Mouse (Mus musculus) MEL (cell line): Measurements from ENCODE around the gene Gm20521. TPM values are rescaled to one million over a fixed set of nuclear protein-coding genes. Genes with fewer than 3 reads are reported as not detected.

Experiments used
- DNase-seq: peaks from one replicate; pipeline ENCODE4 v3.0.0; 2011; ENCODE audit warnings: low read depth, low spot score
- H3K27ac ChIP-seq: 2 replicates; pipeline ENCODE4 v1.5.1; 2012; ENCODE audit warnings: low read depth, mild to moderate bottlenecking, control low read depth, low read length, moderate library complexity; ENCODE audit not compliant: control insufficient read depth
- H3K27me3 ChIP-seq, 2 experiments: fragments of 150-350 bp in 1 of 2; sonication (generic) in 1 of 2; 2 replicates each; pipeline ENCODE4 v1.6.1; 2012; ENCODE audit warnings: low read length in 2 of 2, mild to moderate bottlenecking in 2 of 2, improper control_type of control experiment in 1 of 2, moderate library complexity in 1 of 2; ENCODE audit not compliant: insufficient read depth in 2 of 2, control insufficient read depth in 1 of 2
- H3K36me3 ChIP-seq, 2 experiments: 2 replicates each; pipeline ENCODE4 v1.6.1; 2012 to 2014; ENCODE audit warnings: low read length in 2 of 2, improper control_type of control experiment in 1 of 2, inconsistent platforms in 1 of 2, mild to moderate bottlenecking in 1 of 2; ENCODE audit not compliant: insufficient read depth in 2 of 2, control insufficient read depth in 1 of 2
- H3K4me1 ChIP-seq, 2 experiments: fragments of 150-350 bp in 1 of 2; sonication (generic) in 1 of 2; 2 replicates each; pipeline ENCODE4 v1.6.1; 2012; ENCODE audit warnings: low read length in 2 of 2, improper control_type of control experiment in 1 of 2, mild to moderate bottlenecking in 1 of 2; ENCODE audit not compliant: insufficient read depth in 2 of 2, control insufficient read depth in 1 of 2
- H3K4me3 ChIP-seq, 2 experiments: fragments of 150-350 bp in 1 of 2; sonication (generic) in 1 of 2; 2 replicates each; pipeline ENCODE4 v1.5.1; 2012; ENCODE audit warnings: low read depth in 2 of 2, low read length in 2 of 2, mild to moderate bottlenecking in 2 of 2, moderate library complexity in 2 of 2, control low read depth in 1 of 2, improper control_type of control experiment in 1 of 2; ENCODE audit not compliant: control insufficient read depth in 1 of 2, insufficient read depth in 1 of 2
- H3K79me2 ChIP-seq: 2 replicates; pipeline ENCODE4 v1.6.1; 2012; ENCODE audit warnings: mild to moderate bottlenecking, low read length, moderate library complexity; ENCODE audit not compliant: control insufficient read depth, poor library complexity, insufficient read depth
- H3K9ac ChIP-seq: 2 replicates; pipeline ENCODE4 v1.6.1; 2012; ENCODE audit warnings: low read depth, mild to moderate bottlenecking, control low read depth, low read length, moderate library complexity; ENCODE audit not compliant: control insufficient read depth, poor library complexity, severe bottlenecking
- H3K9me3 ChIP-seq: fragments of 150-350 bp; sonication (generic); replicated peaks from 2 replicates; pipeline ENCODE4 v1.6.1; 2012; ENCODE audit warnings: mild to moderate bottlenecking, low read length, improper control_type of control experiment, moderate library complexity; ENCODE audit not compliant: insufficient read depth
- BHLHE40 ChIP-seq: IDR thresholded peaks from 2 replicates; pipeline ENCODE4 v1.6.1; 2012; ENCODE audit warnings: low read depth, mild to moderate bottlenecking, inconsistent platforms, low read length, improper control_type of control experiment, borderline replicate concordance
- CHD2 ChIP-seq: IDR thresholded peaks from 2 replicates; pipeline ENCODE4 v1.6.1; 2011; ENCODE audit warnings: low read length, improper control_type of control experiment
- CTCF ChIP-seq, 3 experiments: IDR thresholded peaks in 2 of 3; conservative IDR thresholded peaks in 1 of 3; 2 replicates each; pipeline ENCODE4 v1.5.1; 2011 to 2012; ENCODE audit warnings: low read length in 3 of 3, low read depth in 2 of 3, mild to moderate bottlenecking in 2 of 3, improper control_type of control experiment in 1 of 3, inconsistent platforms in 1 of 3, mixed read lengths in 1 of 3, moderate library complexity in 1 of 3; ENCODE audit not compliant: control insufficient read depth in 1 of 3, insufficient read depth in 1 of 3, poor library complexity in 1 of 3, severe bottlenecking in 1 of 3
- ELF1 ChIP-seq: IDR thresholded peaks from 2 replicates; pipeline ENCODE4 v1.6.1; 2014; ENCODE audit warnings: low read depth, mild to moderate bottlenecking, inconsistent platforms, low read length, improper control_type of control experiment, moderate library complexity
- EP300 ChIP-seq, 2 experiments: IDR thresholded peaks; 2 replicates each; pipeline ENCODE4 v1.6.1; 2011; ENCODE audit warnings: improper control_type of control experiment in 2 of 2, low read length in 2 of 2, low read depth in 1 of 2, mild to moderate bottlenecking in 1 of 2
- GABPA ChIP-seq: IDR thresholded peaks from 2 replicates; pipeline ENCODE4 v1.6.1; 2012; ENCODE audit warnings: low read depth, mild to moderate bottlenecking, inconsistent platforms, low read length, improper control_type of control experiment, moderate library complexity
- GATA1 ChIP-seq: IDR thresholded peaks from 2 replicates; pipeline ENCODE4 v1.6.1; 2011; ENCODE audit warnings: low read depth, low read length, improper control_type of control experiment
- HCFC1 ChIP-seq: IDR thresholded peaks from 2 replicates; pipeline ENCODE4 v1.6.1; 2012; ENCODE audit warnings: low read depth, mild to moderate bottlenecking, inconsistent platforms, low read length, improper control_type of control experiment, moderate library complexity
- MAX ChIP-seq: IDR thresholded peaks from 2 replicates; pipeline ENCODE4 v1.6.1; 2011; ENCODE audit warnings: low read length, improper control_type of control experiment
- MAZ ChIP-seq: IDR thresholded peaks from 2 replicates; pipeline ENCODE4 v1.6.1; 2012; ENCODE audit warnings: low read depth, mild to moderate bottlenecking, inconsistent platforms, low read length, improper control_type of control experiment
- MEF2A ChIP-seq: IDR thresholded peaks from 2 replicates; pipeline ENCODE4 v1.6.1; 2014; ENCODE audit warnings: low read depth, mild to moderate bottlenecking, inconsistent platforms, low read length, improper control_type of control experiment; ENCODE audit not compliant: poor library complexity, insufficient replicate concordance, severe bottlenecking; ENCODE audit errors: extremely low read depth
- NRF1 ChIP-seq: IDR thresholded peaks from 2 replicates; pipeline ENCODE4 v1.6.1; 2014; ENCODE audit warnings: low read depth, mild to moderate bottlenecking, inconsistent platforms, low read length, improper control_type of control experiment, moderate library complexity; ENCODE audit not compliant: poor library complexity, insufficient read depth, severe bottlenecking
- POLR2AphosphoS5 ChIP-seq: IDR thresholded peaks from 2 replicates; pipeline ENCODE4 v1.6.1; 2012; ENCODE audit warnings: low read depth, borderline replicate concordance, mild to moderate bottlenecking, inconsistent platforms, low read length, moderate library complexity, mixed read lengths
- RCOR1 ChIP-seq: IDR thresholded peaks from 2 replicates; pipeline ENCODE4 v1.6.1; 2012; ENCODE audit warnings: low read depth, mild to moderate bottlenecking, inconsistent platforms, low read length, improper control_type of control experiment
- SMC3 ChIP-seq: IDR thresholded peaks from 2 replicates; pipeline ENCODE4 v1.6.1; 2011; ENCODE audit warnings: low read depth, low read length, improper control_type of control experiment
- TAL1 ChIP-seq: IDR thresholded peaks from 2 replicates; pipeline ENCODE4 v1.6.1; 2012; ENCODE audit warnings: mild to moderate bottlenecking, inconsistent platforms, low read length, moderate library complexity, mixed read lengths
- TCF12 ChIP-seq: IDR thresholded peaks from 2 replicates; pipeline ENCODE4 v1.6.1; 2014; ENCODE audit warnings: low read depth, mild to moderate bottlenecking, inconsistent platforms, low read length, improper control_type of control experiment, moderate library complexity
- ZC3H11A ChIP-seq: IDR thresholded peaks from 2 replicates; pipeline ENCODE4 v1.6.1; 2012; ENCODE audit warnings: low read depth, mild to moderate bottlenecking, inconsistent platforms, low read length, improper control_type of control experiment
- ZMIZ1 ChIP-seq: IDR thresholded peaks from 2 replicates; pipeline ENCODE4 v1.6.1; 2012; ENCODE audit warnings: low read depth, mild to moderate bottlenecking, inconsistent platforms, low read length, improper control_type of control experiment, moderate library complexity
- ZNF384 ChIP-seq: IDR thresholded peaks from 2 replicates; pipeline ENCODE4 v1.6.1; 2012; ENCODE audit warnings: low read depth, mild to moderate bottlenecking, inconsistent platforms, low read length, improper control_type of control experiment
- polyA plus RNA-seq, 2 experiments: library from polyadenylated mRNA; stranded (reverse) in 1 of 2; unstranded in 1 of 2; fragments of >175 nt in 1 of 2; fragments of >200 nt in 1 of 2; gene quantifications; 2 replicates each; pipeline versions ENCODE4 v1.2.1 to v1.2.4; 2012; ENCODE audit warnings: low replicate concordance in 2 of 2, low read depth in 1 of 2; ENCODE audit not compliant: insufficient read length in 2 of 2, insufficient read depth in 1 of 2, missing spikeins in 1 of 2
- total RNA-seq: library from RNA; depleted of rRNA; stranded (reverse); fragments of 300-350 nt; gene quantifications from 2 replicates; pipeline ENCODE4 v1.2.3, GENCODE M21; 2012

The Gm20521 gene
- total and polyA plus RNA-seq, 3 experiments, result 0.58 to 3.4 TPM; not detected in 1

GRCm38 (mm10) chr14:54903641-54904040 is 20.4 kb downstream of the Gm20521 start:
- no peak for DNase-seq
- no peaks in the 10 kb centered on the region for H3K36me3 ChIP-seq
- H3K4me1 ChIP-seq, result no peaks in the 10 kb centered on the region; a peak in 1 of 4 replicates
- no peak overlapping the region for H3K9ac ChIP-seq
- no peaks in the 10 kb centered on the region for H3K27me3 ChIP-seq
- H3K27ac ChIP-seq, result no peak overlapping the region
- no peak overlapping the region for H3K4me3 ChIP-seq
- H3K79me2 ChIP-seq, result no peaks in the 10 kb centered on the region
- no peaks in the 10 kb centered on the region for H3K9me3 ChIP-seq
- TF ChIP-seq EP300 (IDR thresholded peaks at IDR 0.05; ENCODE audit: low read depth in 1 of 2, low read length in 2 of 2), result no peak

GRCm38 (mm10) chr14:54908682-54909081 is 25.4 kb downstream of the Gm20521 start:
- H3K36me3 ChIP-seq, result no peaks in the 10 kb centered on the region
- no peaks in the 10 kb centered on the region for H3K79me2 ChIP-seq
- no peaks in the 10 kb centered on the region for H3K9me3 ChIP-seq
- no peak overlapping the region for H3K27ac ChIP-seq
- no peaks in the 10 kb centered on the region; a peak in 1 of 4 replicates for H3K4me1 ChIP-seq
- TF ChIP-seq CTCF (IDR thresholded peaks at IDR 0.05 in 2 of 3, conservative IDR thresholded peaks at IDR 0.05 in 1 of 3; ENCODE audit: control insufficient read depth in 1 of 3, insufficient read depth in 1 of 3, low read depth in 2 of 3, low read length in 3 of 3, poor library complexity in 1 of 3, severe bottlenecking in 1 of 3) (no peak), SMC3 (no peak), TAL1 (no peak), MAX (no peak), BHLHE40 (no peak), CHD2 (no peak), RCOR1 (no peak), MAZ (no peak), NRF1 (no peak), GABPA (no peak), TCF12 (no peak), ZC3H11A (no peak), HCFC1 (no peak), ELF1 (no peak), MEF2A (no peak), GATA1 (no peak), ZMIZ1 (no peak), ZNF384 (no peak), POLR2AphosphoS5 (no peak)
- no peak overlapping the region for H3K9ac ChIP-seq
- no peak for DNase-seq
- H3K27me3 ChIP-seq, result peaks cover 4% of the 10 kb centered on the region in 2 experiments; a peak in 3 of 4 replicates
- no peak overlapping the region for H3K4me3 ChIP-seq
